Mouse (Mus musculus) G1E (cell line): ENCODE measurements at regions not wholly inside any gene's neighbourhood (a gene's known extent, or its start where the extent isn't known, plus 50 kb on each side); places are given as distances from the start of the nearest gene placed in this dataset.

ENCODE experiments used
- CTCF ChIP-seq: IDR thresholded peaks from 2 replicates; pipeline ENCODE4 v1.5.1; 2012; ENCODE audit warnings: low read depth, low read length, inconsistent platforms, mixed read lengths
- GATA1 ChIP-seq: IDR thresholded peaks from 2 replicates; pipeline ENCODE4 v1.6.1; 2012; ENCODE audit warnings: borderline replicate concordance, low read length, inconsistent platforms, mixed read lengths
- POLR2AphosphoS5 ChIP-seq: IDR thresholded peaks from 2 replicates; pipeline ENCODE4 v1.6.1; 2012; ENCODE audit warnings: low read depth, low read length, inconsistent platforms; ENCODE audit not compliant: insufficient replicate concordance

DNA sequence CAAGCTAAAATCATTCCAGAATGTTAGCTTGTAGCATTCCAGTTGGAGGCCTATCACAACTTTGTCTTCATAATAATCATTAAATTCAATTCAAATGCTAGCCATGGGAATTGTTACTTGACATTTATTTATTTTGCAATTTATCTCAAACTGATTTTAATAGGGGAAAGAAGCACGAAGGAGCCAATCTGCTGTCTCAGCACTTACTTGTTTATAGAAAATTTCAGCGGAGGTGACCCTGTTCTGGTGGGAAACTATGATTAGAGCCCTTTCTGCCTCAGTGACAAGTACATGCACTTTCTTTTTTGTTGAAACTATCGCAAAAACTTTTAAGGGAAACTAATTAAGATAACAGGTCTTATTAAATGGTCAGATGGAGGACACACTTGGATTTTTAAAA is 1543.4 kb upstream of the Zeb2 start:
- TF ChIP-seq CTCF, result no peak
- no peak for TF ChIP-seq GATA1
- TF ChIP-seq POLR2AphosphoS5, result no peak
